Mouse (Mus musculus): Measurements from ENCODE around the gene Ccdc138. TPM values are rescaled to one million over a fixed set of nuclear protein-coding genes. Genes with fewer than 3 reads are reported as not detected.
"Not testable (repeated sequence)": the region's sequence is repeated elsewhere in the genome, so short reads cannot be mapped to it uniquely, and the experiment has no call there.

Ccdc138 gene
- polyA plus RNA-seq, 1 experiment: 19.3 TPM

DNA sequence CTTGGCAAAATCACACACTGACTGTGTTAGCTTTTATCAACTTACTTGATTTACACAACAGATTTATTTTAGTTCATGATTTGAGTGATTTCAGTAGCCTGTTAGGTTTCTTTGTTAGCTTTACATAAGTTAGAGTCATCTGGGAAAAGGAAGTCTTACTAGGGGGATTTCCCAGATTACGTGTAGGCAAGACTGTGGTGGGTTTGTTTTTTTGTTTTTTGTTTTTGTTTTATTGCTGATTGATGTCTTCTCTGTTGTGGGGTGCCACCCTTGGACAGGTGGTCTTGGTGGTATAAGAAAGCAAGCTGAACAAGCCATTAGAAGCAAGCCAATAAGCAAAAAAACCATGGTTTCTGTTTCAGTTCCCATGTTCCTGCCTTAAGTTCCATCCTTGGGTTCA, 31.6 kb downstream of the Ccdc138 start:
- Histone ChIP-seq H3K4me3 (ENCODE audit: low read depth, low read length) (no peak overlapping the region), H3K9ac (ENCODE audit: low read depth, poor library complexity, severe bottlenecking) (no peak overlapping the region), H3K9me3 (replicated peaks; ENCODE audit: control insufficient read depth, insufficient read depth, low read length, poor library complexity, severe bottlenecking) (peaks cover 4% of the 10 kb centered on the region; the same call in 1 of the 2 replicates), H3K4me1 (ENCODE audit: control insufficient read depth, insufficient read depth, low read length) (no peaks in the 10 kb centered on the region), H3K27ac (ENCODE audit: insufficient read depth, low read length) (peak overlapping the region; percentile 94), H3K36me3 (ENCODE audit: control insufficient read depth, insufficient read depth, low read length, poor library complexity, severe bottlenecking) (peaks cover 13% of the 10 kb centered on the region), H3K27me3 (ENCODE audit: control insufficient read depth, insufficient read depth, low read length, poor library complexity, severe bottlenecking) (no peaks in the 10 kb centered on the region)
- TF ChIP-seq EP300 (IDR thresholded peaks at IDR 0.05; ENCODE audit: insufficient read depth, low read depth, low read length): no peak
- TF ChIP-seq CTCF (IDR thresholded peaks at IDR 0.05; ENCODE audit: low read depth, low read length): no peak
- no peak for TF ChIP-seq POLR2A (IDR thresholded peaks at IDR 0.05; ENCODE audit: insufficient read depth, low read length)

DNA sequence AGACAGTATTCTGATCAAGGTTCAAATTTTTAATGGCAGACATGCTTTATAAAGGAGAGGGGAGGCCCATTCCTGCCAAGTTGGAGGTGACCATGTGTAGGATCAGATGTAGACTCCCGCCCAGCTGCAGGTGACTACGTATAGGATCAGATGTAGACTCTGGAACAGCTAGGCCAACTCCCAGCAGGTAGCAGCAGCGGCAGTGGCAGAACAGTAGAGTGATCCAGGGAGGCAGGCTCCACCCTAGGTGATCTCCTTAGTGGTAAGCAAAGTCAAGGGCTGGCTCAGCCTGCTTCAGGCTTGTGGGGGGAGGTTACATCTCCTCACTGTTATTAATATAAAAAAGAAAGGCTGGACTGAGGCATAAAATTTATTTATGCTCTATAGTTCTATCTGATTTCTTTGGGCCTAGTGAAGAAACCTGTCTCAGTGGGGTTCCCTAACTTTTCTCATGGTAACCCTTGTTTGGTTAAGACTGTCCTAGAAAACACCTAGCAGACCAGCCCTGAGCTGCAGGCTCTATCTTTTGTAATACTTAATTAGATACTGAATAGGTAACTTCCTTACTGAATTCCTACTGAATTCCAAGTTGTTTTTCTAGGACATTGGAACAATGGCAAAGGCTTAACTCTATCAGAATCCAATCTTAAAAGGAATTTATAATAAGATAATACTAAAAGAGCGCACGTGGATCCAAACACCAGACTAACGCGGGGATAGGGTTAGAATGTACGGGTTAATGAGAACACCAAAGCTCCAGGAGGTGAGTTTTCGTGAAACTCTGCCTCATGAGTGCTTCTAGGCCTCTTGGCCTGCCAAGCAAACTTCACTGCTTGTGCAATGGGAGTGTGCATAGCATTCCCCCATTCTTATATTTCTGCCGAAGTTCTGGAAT, 33.4 kb downstream of the Ccdc138 start:
- Histone ChIP-seq H3K27me3 (ENCODE audit: control insufficient read depth, insufficient read depth, low read length, poor library complexity, severe bottlenecking) (no peaks in the 10 kb centered on the region), H3K9ac (ENCODE audit: low read depth, poor library complexity, severe bottlenecking) (0 out of 2 replicates have a peak overlapping the region, but pooled peaks have one; percentile 14), H3K27ac (ENCODE audit: insufficient read depth, low read length) (peak overlapping the region; percentile 98), H3K9me3 (replicated peaks; ENCODE audit: control insufficient read depth, insufficient read depth, low read length, poor library complexity, severe bottlenecking) (peaks cover 14% of the 10 kb centered on the region), H3K36me3 (ENCODE audit: control insufficient read depth, insufficient read depth, low read length, poor library complexity, severe bottlenecking) (peaks cover 11% of the 10 kb centered on the region), H3K4me3 (ENCODE audit: low read depth, low read length) (no peak overlapping the region), H3K4me1 (ENCODE audit: control insufficient read depth, insufficient read depth, low read length) (no peaks in the 10 kb centered on the region)
- TF ChIP-seq POLR2A (IDR thresholded peaks at IDR 0.05; ENCODE audit: insufficient read depth, low read length): no peak
- TF ChIP-seq EP300 (IDR thresholded peaks at IDR 0.05; ENCODE audit: insufficient read depth, low read depth, low read length): peak; percentile 91

DNA sequence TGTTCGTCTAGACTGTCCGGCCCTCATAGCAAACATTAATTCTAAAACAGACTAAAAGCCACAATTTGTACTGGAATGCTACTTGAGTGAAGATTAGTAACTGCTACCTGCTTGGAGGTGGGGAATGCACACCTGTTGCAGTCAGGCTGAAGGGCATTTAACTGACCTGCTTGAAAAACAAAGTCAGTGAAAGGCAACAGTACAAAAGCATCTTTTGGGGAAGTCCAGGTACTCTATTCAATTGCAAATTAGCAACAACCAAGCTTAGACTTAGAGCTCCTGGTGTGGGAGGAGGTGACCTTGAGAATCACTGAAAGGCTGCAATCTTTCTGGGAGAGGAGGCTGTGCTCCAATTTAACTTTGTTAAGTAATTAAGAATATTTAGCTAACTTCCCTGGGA, 34.4 kb downstream of the Ccdc138 start:
- H3K27ac ChIP-seq (ENCODE audit: insufficient read depth, low read length): peak overlapping the region; percentile 57
- TF ChIP-seq EP300 (IDR thresholded peaks at IDR 0.05; ENCODE audit: insufficient read depth, low read depth, low read length): no peak
- TF ChIP-seq CTCF (IDR thresholded peaks at IDR 0.05; ENCODE audit: low read depth, low read length): no peak
- no peak for TF ChIP-seq POLR2A (IDR thresholded peaks at IDR 0.05; ENCODE audit: insufficient read depth, low read length)
- H3K4me3 ChIP-seq (ENCODE audit: low read depth, low read length): no peak overlapping the region
- peaks cover 12% of the 10 kb centered on the region for H3K36me3 ChIP-seq (ENCODE audit: control insufficient read depth, insufficient read depth, low read length, poor library complexity, severe bottlenecking)
- no peaks in the 10 kb centered on the region for H3K27me3 ChIP-seq (ENCODE audit: control insufficient read depth, insufficient read depth, low read length, poor library complexity, severe bottlenecking)
- no peaks in the 10 kb centered on the region for H3K4me1 ChIP-seq (ENCODE audit: control insufficient read depth, insufficient read depth, low read length)
- H3K9me3 ChIP-seq (replicated peaks; ENCODE audit: control insufficient read depth, insufficient read depth, low read length, poor library complexity, severe bottlenecking): peaks cover 16% of the 10 kb centered on the region
- no peak overlapping the region for H3K9ac ChIP-seq (ENCODE audit: low read depth, poor library complexity, severe bottlenecking)

DNA sequence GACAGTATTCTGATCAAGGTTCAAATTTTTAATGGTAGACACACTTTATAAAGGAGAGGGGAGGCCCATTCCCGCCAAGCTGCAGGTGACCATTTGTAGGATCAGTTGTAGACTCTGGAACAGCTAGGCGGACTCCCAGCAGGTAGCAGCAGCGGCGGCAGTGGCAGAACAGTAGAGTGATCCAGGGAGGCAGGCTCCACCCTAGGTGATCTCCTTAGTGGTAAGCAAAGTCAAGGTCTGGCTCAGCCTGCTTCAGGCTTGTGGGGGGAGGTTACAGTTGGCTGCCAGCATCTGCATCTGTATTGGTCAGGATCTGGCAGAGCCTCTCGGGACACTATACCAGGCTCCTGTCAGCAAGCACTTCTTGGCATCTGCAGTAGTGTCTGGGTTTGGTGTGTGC, 38.5 kb downstream of the Ccdc138 start:
- H3K36me3 ChIP-seq (ENCODE audit: control insufficient read depth, insufficient read depth, low read length, poor library complexity, severe bottlenecking); H3K27me3 ChIP-seq (ENCODE audit: control insufficient read depth, insufficient read depth, low read length, poor library complexity, severe bottlenecking); H3K4me1 ChIP-seq (ENCODE audit: control insufficient read depth, insufficient read depth, low read length); H3K9ac ChIP-seq (ENCODE audit: low read depth, poor library complexity, severe bottlenecking): not testable (repeated sequence)
- peak overlapping the region; percentile 86 for H3K27ac ChIP-seq (ENCODE audit: insufficient read depth, low read length)
- peaks cover 17% of the 10 kb centered on the region for H3K9me3 ChIP-seq (replicated peaks; ENCODE audit: control insufficient read depth, insufficient read depth, low read length, poor library complexity, severe bottlenecking)
- H3K4me3 ChIP-seq (ENCODE audit: low read depth, low read length): peak overlapping the region; percentile 5; the same call in 1 of the 2 replicates
- TF ChIP-seq EP300 (IDR thresholded peaks at IDR 0.05; ENCODE audit: insufficient read depth, low read depth, low read length): 0 out of 2 replicates have a peak, but pooled peaks have one; percentile 45

DNA sequence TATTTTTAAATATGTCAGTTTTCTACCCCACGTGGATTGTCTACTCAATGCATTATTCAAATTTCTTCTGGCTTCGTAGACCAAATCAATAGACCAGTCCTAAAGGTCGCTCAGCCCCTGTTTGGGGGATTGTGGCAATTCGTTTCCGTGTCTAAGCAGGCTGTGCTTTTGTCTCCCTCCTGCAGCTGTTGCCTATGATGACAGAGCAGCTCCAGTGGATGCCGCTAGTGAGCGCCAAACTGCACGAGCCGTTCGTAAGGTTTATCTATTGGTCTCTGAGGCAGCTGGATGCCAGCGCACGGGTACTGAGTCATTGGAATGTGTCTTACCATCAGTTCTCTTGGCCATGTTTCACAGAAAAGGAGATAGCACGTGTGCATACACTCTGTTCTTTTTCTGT, 42.9 kb downstream of the Ccdc138 start:
- no peak overlapping the region for H3K27ac ChIP-seq (ENCODE audit: insufficient read depth, low read length)
- no peaks in the 10 kb centered on the region for H3K27me3 ChIP-seq (ENCODE audit: control insufficient read depth, insufficient read depth, low read length, poor library complexity, severe bottlenecking)
- H3K36me3 ChIP-seq (ENCODE audit: control insufficient read depth, insufficient read depth, low read length, poor library complexity, severe bottlenecking): 0 out of 2 replicates have a peak, but pooled peaks cover 2% of the 10 kb centered on the region
- no peaks in the 10 kb centered on the region for H3K4me1 ChIP-seq (ENCODE audit: control insufficient read depth, insufficient read depth, low read length)
- H3K4me3 ChIP-seq (ENCODE audit: low read depth, low read length): no peak overlapping the region
- no peak overlapping the region for H3K9ac ChIP-seq (ENCODE audit: low read depth, poor library complexity, severe bottlenecking)
- peaks cover 6% of the 10 kb centered on the region for H3K9me3 ChIP-seq (replicated peaks; ENCODE audit: control insufficient read depth, insufficient read depth, low read length, poor library complexity, severe bottlenecking)
- TF ChIP-seq POLR2A (IDR thresholded peaks at IDR 0.05; ENCODE audit: insufficient read depth, low read length) (no peak), CTCF (IDR thresholded peaks at IDR 0.05; ENCODE audit: low read depth, low read length) (peak; percentile 66), EP300 (IDR thresholded peaks at IDR 0.05; ENCODE audit: insufficient read depth, low read depth, low read length) (peak; percentile 67)

DNA sequence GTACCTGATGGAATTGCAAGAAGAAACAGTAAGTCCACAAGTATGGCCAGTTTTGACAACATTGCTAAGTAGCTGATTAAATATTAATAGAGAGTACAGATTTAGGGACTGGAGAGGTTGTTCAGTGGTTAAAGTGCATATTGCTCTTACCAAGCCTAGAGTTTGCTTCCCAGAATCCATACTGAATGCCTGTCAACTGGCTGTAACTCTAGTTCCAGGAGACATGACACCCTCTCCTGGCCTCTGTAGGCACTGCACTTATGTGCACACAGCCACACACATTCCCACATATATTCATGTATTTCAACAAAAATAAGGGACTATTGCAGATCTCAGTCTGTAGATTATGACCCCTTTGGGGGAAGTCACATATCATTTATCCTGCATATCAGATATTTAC, 51.0 kb downstream of the Ccdc138 start:
- no peaks in the 10 kb centered on the region for H3K36me3 ChIP-seq (ENCODE audit: control insufficient read depth, insufficient read depth, low read length, poor library complexity, severe bottlenecking)
- H3K27ac ChIP-seq (ENCODE audit: insufficient read depth, low read length): no peak overlapping the region
- no peak overlapping the region for H3K9ac ChIP-seq (ENCODE audit: low read depth, poor library complexity, severe bottlenecking)
- H3K4me3 ChIP-seq (ENCODE audit: low read depth, low read length): no peak overlapping the region
- no peaks in the 10 kb centered on the region for H3K27me3 ChIP-seq (ENCODE audit: control insufficient read depth, insufficient read depth, low read length, poor library complexity, severe bottlenecking)
- no peaks in the 10 kb centered on the region for H3K4me1 ChIP-seq (ENCODE audit: control insufficient read depth, insufficient read depth, low read length)
- no peak for TF ChIP-seq EP300 (IDR thresholded peaks at IDR 0.05; ENCODE audit: insufficient read depth, low read depth, low read length)
- peak; percentile 35 for TF ChIP-seq CTCF (IDR thresholded peaks at IDR 0.05; ENCODE audit: low read depth, low read length)
- no peaks in the 10 kb centered on the region for H3K9me3 ChIP-seq (replicated peaks; ENCODE audit: control insufficient read depth, insufficient read depth, low read length, poor library complexity, severe bottlenecking)
